Mouse (Mus musculus): ENCODE results near the gene Ccdc162. TPM values are rescaled to one million over a fixed set of nuclear protein-coding genes. Genes with fewer than 3 reads are reported as not detected.

Gene Ccdc162
- polyA plus RNA-seq, 1 experiment from 2014 or later: 0.69 TPM

GRCm38 (mm10) chr10:41489708-41490517 lies 226.5 kb downstream of the Ccdc162 start, which contains the start of the genes Smpd2 and Ppil6:
Gene Smpd2, minus strand, starts transcription at chr10:41490369.
Gene Ppil6, plus strand, starts transcription at chr10:41490439.
- H3K4me1 ChIP-seq (replicated peaks; ENCODE audit: control insufficient read depth, insufficient read depth): peaks cover 13% of the 10 kb centered on the region; the same call in 1 of the 2 replicates
- H3K27me3 ChIP-seq (ENCODE audit: control insufficient read depth, insufficient read depth, low read length): no peaks in the 10 kb centered on the region
- peak within 1 kb of the TSS; percentile 83 for H3K9ac ChIP-seq (ENCODE audit: low read length)
- H3K4me2 ChIP-seq (replicated peaks; ENCODE audit: low read depth): peak within 1 kb of the TSS; percentile 100
- peak within 1 kb of the TSS; percentile 71 for H3K4me3 ChIP-seq (ENCODE audit: low read depth, low read length)
- peaks cover 11% of the 10 kb centered on the region for H3K36me3 ChIP-seq (ENCODE audit: control insufficient read depth, insufficient read depth, low read length)
- H3K27ac ChIP-seq (replicated peaks): peak within 1 kb of the TSS; percentile 91
- no peaks in the 10 kb centered on the region for H3K9me3 ChIP-seq (ENCODE audit: control insufficient read depth, low read length)
- TF ChIP-seq EP300 (optimal IDR thresholded peaks at IDR 0.05): no peak
- TF ChIP-seq CTCF (IDR thresholded peaks at IDR 0.05; ENCODE audit: low read depth): peak; percentile 21; the same call in 1 of the 2 replicates
- peak; percentile 98 for DNase-seq (ENCODE audit: low spot score)
- under 1% methylated on average over 41 of the region's 50 CpGs for WGBS
- ATAC-seq (ENCODE audit: low FRiP score, low TSS enrichment): peak; percentile 95

GRCm38 (mm10) chr10:41489294-41489693 lies 227.1 kb downstream of the Ccdc162 start:
- H3K4me3 ChIP-seq (ENCODE audit: low read depth, low read length): peak overlapping the region; percentile 71
- peak overlapping the region; percentile 83 for H3K9ac ChIP-seq (ENCODE audit: low read length)
- peak; percentile 51 for TF ChIP-seq CTCF (IDR thresholded peaks at IDR 0.05; ENCODE audit: low read depth)
- TF ChIP-seq EP300 (optimal IDR thresholded peaks at IDR 0.05): no peak
- H3K9me3 ChIP-seq (ENCODE audit: control insufficient read depth, low read length): no peaks in the 10 kb centered on the region
- peak overlapping the region; percentile 100 for H3K4me2 ChIP-seq (replicated peaks; ENCODE audit: low read depth)
- ATAC-seq (ENCODE audit: low FRiP score, low TSS enrichment): no peak
- peak overlapping the region; percentile 91 for H3K27ac ChIP-seq (replicated peaks)
- WGBS: 11% methylated on average over 8 of the region's 8 CpGs
- peaks cover 13% of the 10 kb centered on the region; the same call in 1 of the 2 replicates for H3K4me1 ChIP-seq (replicated peaks; ENCODE audit: control insufficient read depth, insufficient read depth)
- peaks cover 17% of the 10 kb centered on the region for H3K36me3 ChIP-seq (ENCODE audit: control insufficient read depth, insufficient read depth, low read length)
- DNase-seq (ENCODE audit: low spot score): peak; percentile 44
- H3K27me3 ChIP-seq (ENCODE audit: control insufficient read depth, insufficient read depth, low read length): no peaks in the 10 kb centered on the region

- H3K4me2 ChIP-seq (replicated peaks; ENCODE audit: low read depth): peak overlapping the region; percentile 100
- H3K27ac ChIP-seq (replicated peaks): peak overlapping the region; percentile 91
- 14% methylated on average over 7 of the region's 7 CpGs for WGBS
- H3K9ac ChIP-seq (ENCODE audit: low read length): peak overlapping the region; percentile 83
- ATAC-seq (ENCODE audit: low FRiP score, low TSS enrichment) (0 out of 2 replicates have a peak, but pooled peaks have one; percentile 9), DNase-seq (ENCODE audit: low spot score) (no peak)
- no peak for TF ChIP-seq CTCF (IDR thresholded peaks at IDR 0.05; ENCODE audit: low read depth)
- no peak for TF ChIP-seq EP300 (optimal IDR thresholded peaks at IDR 0.05)
- no peaks in the 10 kb centered on the region for H3K9me3 ChIP-seq (ENCODE audit: control insufficient read depth, low read length)
- no peaks in the 10 kb centered on the region for H3K27me3 ChIP-seq (ENCODE audit: control insufficient read depth, insufficient read depth, low read length)
- peaks cover 21% of the 10 kb centered on the region for H3K36me3 ChIP-seq (ENCODE audit: control insufficient read depth, insufficient read depth, low read length)
- peaks cover 13% of the 10 kb centered on the region; the same call in 1 of the 2 replicates for H3K4me1 ChIP-seq (replicated peaks; ENCODE audit: control insufficient read depth, insufficient read depth)
- H3K4me3 ChIP-seq (ENCODE audit: low read depth, low read length): peak overlapping the region; percentile 71
Observed at GRCm38 (mm10) chr10:41488877-41489276, 227.6 kb downstream of the Ccdc162 start.

Small RNAs within 50 kb of the gene (microRNA-seq; reads per million reads assigned to microRNA genes)
- not detected for gene Mir3473b

Other genes with a start within 250 kb of the Ccdc162 start
- 23.0 and 25.9 TPM in 2 replicates for gene Mical1, start 240.3 kb downstream of the Ccdc162 start, polyA plus RNA-seq (2015; fragmentation: Nextera tagmentation; extraction: Ambion mirVana)
- 51.5 and 52.9 TPM in 2 replicates for gene Smpd2, start 226.3 kb downstream of the Ccdc162 start, polyA plus RNA-seq (2015; fragmentation: Nextera tagmentation; extraction: Ambion mirVana)
- 2.4 and 2.5 TPM in 2 replicates for gene Ppil6, start 226.2 kb downstream of the Ccdc162 start, polyA plus RNA-seq (2015; fragmentation: Nextera tagmentation; extraction: Ambion mirVana)
- 112 and 116 TPM in 2 replicates for gene Cd164, start 197.2 kb downstream of the Ccdc162 start, polyA plus RNA-seq (2015; fragmentation: Nextera tagmentation; extraction: Ambion mirVana)
- 5.3 and 6.0 TPM in 2 replicates for gene Cep57l1, start 93.2 kb upstream of the Ccdc162 start, polyA plus RNA-seq (2015; fragmentation: Nextera tagmentation; extraction: Ambion mirVana)
- gene Sesn1, start 93.3 kb upstream of the Ccdc162 start, polyA plus RNA-seq (2015; fragmentation: Nextera tagmentation; extraction: Ambion mirVana): 18.2 and 20.1 TPM in 2 replicates

All from stomach, postnatal 0 days (tissue).